Mouse (Mus musculus) cerebellum, adult 2 months (tissue): ENCODE data around the gene Ano7. TPM values are rescaled to one million over a fixed set of nuclear protein-coding genes. Genes with fewer than 3 reads are reported as not detected.

Experiments used
- DNase-seq, 2 experiments: peaks; one replicate each; pipeline ENCODE4 v3.0.0; 2021
- H3K27ac ChIP-seq: fragments of 200-500 bp; 2 replicates; pipeline ENCODE4 v1.5.1; 2012; ENCODE audit warnings: low read length, control low read depth, inconsistent platforms; ENCODE audit not compliant: insufficient read depth
- H3K27me3 ChIP-seq: fragments of 200-500 bp; 2 replicates; pipeline ENCODE4 v1.6.1; 2012; ENCODE audit warnings: inconsistent platforms, mild to moderate bottlenecking, low read length, moderate library complexity; ENCODE audit not compliant: control insufficient read depth, insufficient read depth
- H3K4me1 ChIP-seq: fragments of 200-500 bp; 2 replicates; pipeline ENCODE4 v1.6.1; 2011; ENCODE audit warnings: low read length; ENCODE audit not compliant: control insufficient read depth, insufficient read depth
- H3K4me3 ChIP-seq: fragments of 200-500 bp; replicated peaks from 2 replicates; pipeline ENCODE3; 2011; ENCODE audit warnings: mild to moderate bottlenecking, low read depth, low read length, control low read depth; ENCODE audit not compliant: insufficient read depth
- CTCF ChIP-seq: fragments of 200-500 bp; IDR thresholded peaks from 2 replicates; pipeline ENCODE4 v1.5.1; 2011; ENCODE audit warnings: low read depth, mild to moderate bottlenecking, control low read depth, low read length, moderate library complexity, borderline replicate concordance; ENCODE audit not compliant: insufficient read depth
- POLR2A ChIP-seq: fragments of 200-500 bp; IDR thresholded peaks from 2 replicates; pipeline ENCODE4 v1.6.1; 2011; ENCODE audit warnings: low read length, control low read depth, borderline replicate concordance; ENCODE audit not compliant: insufficient read depth
- WGBS: fragments of 180-500 bp; shearing (Covaris S2); methylation state at CpG from one replicate; pipeline ENCODE4 v1.1.7; 2018; 5-methylcytosine and 5-hydroxymethylcytosine counted together
- polyA plus RNA-seq: library from polyadenylated mRNA; depleted of rRNA; stranded (reverse); fragments of >200 nt; gene quantifications from 2 replicates; pipeline ENCODE4 v1.2.3, GENCODE M21; 2012

Ano7 gene
- polyA plus RNA-seq, 1 experiment = 0.41 TPM

DNA sequence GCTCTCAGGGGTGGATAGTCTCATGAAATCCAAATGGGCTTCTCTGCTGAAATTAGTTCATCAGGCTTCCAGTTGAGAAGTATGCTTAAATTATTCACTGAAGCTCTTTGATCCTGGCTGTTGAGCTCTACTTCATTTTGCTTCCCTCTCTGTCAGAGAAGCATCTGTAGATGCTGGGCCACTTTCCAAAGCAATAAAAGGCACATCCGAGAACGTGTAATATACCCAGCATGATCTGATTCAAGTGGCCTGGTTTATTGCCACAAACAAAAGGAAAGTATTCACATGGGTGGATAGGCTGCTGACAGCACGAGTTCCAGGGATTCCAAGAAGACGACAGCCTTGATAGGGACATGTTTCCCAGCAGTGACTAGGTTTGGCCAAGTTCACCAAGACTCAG is 24.0 kb upstream of the Ano7 start:
- 11% methylated on average over 4 of the region's 4 CpGs for WGBS
- H3K4me1 ChIP-seq = peaks cover 7% of the 10 kb centered on the region; the same call in 1 of the 2 replicates
- H3K27me3 ChIP-seq = no peaks in the 10 kb centered on the region
- H3K4me3 ChIP-seq = no peak overlapping the region
- TF ChIP-seq CTCF = no peak
- TF ChIP-seq POLR2A = no peak
- no peak overlapping the region for H3K27ac ChIP-seq
- DNase-seq = peak in 1 of 2 experiments; percentile 8

GRCm38 (mm10) chr1:93352724-93353123 is 21.0 kb upstream of the Ano7 start:
- TF ChIP-seq CTCF (no peak), POLR2A (no peak)
- H3K4me1 ChIP-seq = peaks cover 7% of the 10 kb centered on the region; the same call in 1 of the 2 replicates
- H3K27me3 ChIP-seq = no peaks in the 10 kb centered on the region
- peak; percentile 54 to 85 for DNase-seq
- no peak overlapping the region for H3K27ac ChIP-seq
- 3% methylated on average over 2 of the region's 2 CpGs for WGBS
- H3K4me3 ChIP-seq = no peak overlapping the region

- no peaks in the 10 kb centered on the region for H3K4me1 ChIP-seq
- no peaks in the 10 kb centered on the region for H3K27me3 ChIP-seq
- no peak overlapping the region for H3K4me3 ChIP-seq
- H3K27ac ChIP-seq = no peak overlapping the region
- no peak for TF ChIP-seq CTCF
- TF ChIP-seq POLR2A = no peak
- WGBS = 83% methylated on average over 4 of the region's 4 CpGs
- DNase-seq = no peak
Measured at GRCm38 (mm10) chr1:93362661-93363060, 11.1 kb upstream of the Ano7 start.

DNA sequence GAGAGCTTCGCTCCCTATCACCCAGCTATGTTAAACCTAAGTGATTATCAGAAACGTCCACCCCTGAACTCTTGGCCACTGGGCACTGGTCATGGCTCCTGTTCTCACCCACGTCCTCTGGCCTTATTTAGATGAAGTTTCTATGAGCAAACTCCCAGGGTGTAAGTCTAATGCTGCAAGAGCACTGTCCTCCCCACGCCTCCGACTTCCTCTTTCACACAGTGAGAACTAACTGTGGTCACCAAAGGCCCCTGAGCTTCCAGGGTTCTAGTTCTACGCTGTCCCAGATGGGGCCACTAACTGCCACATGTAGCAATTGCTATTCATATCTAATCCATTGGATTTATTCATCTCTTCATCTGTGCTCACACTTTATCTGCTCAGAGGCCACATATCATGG is 8.1 kb upstream of the Ano7 start:
- no peak overlapping the region for H3K27ac ChIP-seq
- H3K4me3 ChIP-seq = no peak overlapping the region
- no peaks in the 10 kb centered on the region for H3K27me3 ChIP-seq
- DNase-seq = no peak
- TF ChIP-seq POLR2A (no peak), CTCF (no peak)
- WGBS = 95% methylated on average over 6 of the region's 6 CpGs
- no peaks in the 10 kb centered on the region for H3K4me1 ChIP-seq

GRCm38 (mm10) chr1:93377307-93377706 is 3.6 kb downstream of the Ano7 start:
- DNase-seq = no peak
- Histone ChIP-seq H3K4me1 (no peaks in the 10 kb centered on the region), H3K27ac (no peak overlapping the region), H3K27me3 (no peaks in the 10 kb centered on the region), H3K4me3 (no peak overlapping the region)
- TF ChIP-seq POLR2A = no peak
- 71% methylated on average over 5 of the region's 5 CpGs for WGBS

- no peaks in the 10 kb centered on the region for H3K27me3 ChIP-seq
- DNase-seq = no peak
- WGBS = 72% methylated on average over 5 of the region's 5 CpGs
- H3K4me1 ChIP-seq = no peaks in the 10 kb centered on the region
- TF ChIP-seq POLR2A (no peak), CTCF (no peak)
- no peak overlapping the region for H3K4me3 ChIP-seq
- H3K27ac ChIP-seq = no peak overlapping the region
Measured at GRCm38 (mm10) chr1:93379117-93379516, 5.4 kb downstream of the Ano7 start.

DNA sequence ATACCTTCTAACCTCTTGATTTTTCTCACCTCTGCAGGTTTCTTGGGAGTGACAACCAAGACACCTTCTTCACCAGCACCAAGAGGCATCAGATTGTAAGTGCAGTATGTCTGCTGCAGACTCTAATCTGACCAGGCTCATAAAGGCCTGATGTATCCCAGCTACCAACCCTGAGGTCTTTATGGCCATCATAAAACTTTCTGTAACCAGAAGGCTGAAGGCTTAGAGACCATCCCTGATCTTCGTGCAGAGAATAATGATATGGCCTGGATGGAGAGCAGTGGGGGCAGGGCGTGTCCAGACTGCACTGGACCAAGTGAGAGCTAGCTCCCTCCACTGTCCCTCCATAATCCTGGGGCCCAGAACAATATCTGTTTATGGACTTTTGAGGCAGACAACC is 13.5 kb downstream of the Ano7 start:
- TF ChIP-seq CTCF (no peak), POLR2A (no peak)
- DNase-seq = no peak
- Histone ChIP-seq H3K27me3 (no peaks in the 10 kb centered on the region), H3K27ac (no peak overlapping the region), H3K4me3 (no peak overlapping the region), H3K4me1 (no peaks in the 10 kb centered on the region)
- 90% methylated on average over 2 of the region's 2 CpGs for WGBS

DNA sequence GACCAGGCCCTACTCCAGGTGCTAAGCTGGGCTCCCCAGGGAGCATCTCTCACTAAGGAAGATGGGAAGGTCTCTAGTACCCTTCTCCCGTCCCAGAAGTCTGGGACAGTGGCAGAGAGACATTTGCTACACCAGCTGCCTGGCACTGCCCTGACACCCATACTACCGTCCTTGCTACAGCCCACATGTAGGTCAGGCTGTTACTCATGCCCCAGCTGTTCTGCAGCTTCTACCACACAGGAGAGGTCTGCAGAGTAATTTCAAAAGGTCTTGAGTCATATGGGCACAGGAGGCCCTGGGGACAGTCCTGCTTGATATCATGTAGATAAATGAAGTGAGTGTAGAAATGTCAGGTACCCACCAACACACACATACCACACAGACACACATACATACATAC is 15.2 kb downstream of the Ano7 start:
- no peak overlapping the region for H3K4me3 ChIP-seq
- H3K4me1 ChIP-seq = no peaks in the 10 kb centered on the region
- H3K27me3 ChIP-seq = no peaks in the 10 kb centered on the region
- no peak for TF ChIP-seq POLR2A
- TF ChIP-seq CTCF = no peak
- WGBS = 75% methylated on average over 2 of the region's 2 CpGs
- no peak overlapping the region for H3K27ac ChIP-seq
- DNase-seq = no peak
